Mouse (Mus musculus) embryonic fibroblast, embryonic 13.5 days (primary cell): ENCODE measurements at regions not wholly inside any gene's neighbourhood (a gene's known extent, or its start where the extent isn't known, plus 50 kb on each side); places are given as distances from the start of the nearest gene placed in this dataset.
"Not testable (repeated sequence)": the region's sequence is repeated elsewhere in the genome, so short reads cannot be mapped to it uniquely, and the experiment has no call there.

Experiments
- H3K27ac ChIP-seq: 2 replicates; pipeline ENCODE4 v1.5.1; 2012; ENCODE audit warnings: low read length, control low read depth, inconsistent platforms; ENCODE audit not compliant: insufficient read depth
- H3K4me1 ChIP-seq: 2 replicates; pipeline ENCODE4 v1.6.1; 2011; ENCODE audit warnings: low read length; ENCODE audit not compliant: control insufficient read depth, insufficient read depth
- H3K4me3 ChIP-seq: 2 replicates; pipeline ENCODE4 v1.5.1; 2011; ENCODE audit warnings: mild to moderate bottlenecking, control low read depth, low read length; ENCODE audit not compliant: insufficient read depth
- CTCF ChIP-seq: IDR thresholded peaks from 2 replicates; pipeline ENCODE4 v1.5.1; 2011; ENCODE audit warnings: mild to moderate bottlenecking, control low read depth, low read length, moderate library complexity, borderline replicate concordance; ENCODE audit not compliant: insufficient read depth
- POLR2A ChIP-seq: IDR thresholded peaks from 2 replicates; pipeline ENCODE4 v1.6.1; 2011; ENCODE audit warnings: low read depth, mild to moderate bottlenecking, control low read depth, low read length, moderate library complexity

GRCm38 (mm10) chr15:5892034-5892433 is 407.6 kb upstream of the Dab2 start:
- no peak overlapping the region for H3K4me3 ChIP-seq
- no peak for TF ChIP-seq POLR2A
- TF ChIP-seq CTCF: no peak
- H3K27ac ChIP-seq: no peak overlapping the region
- no peaks in the 10 kb centered on the region for H3K4me1 ChIP-seq

- not testable (repeated sequence) for H3K4me1 ChIP-seq, H3K4me3 ChIP-seq, H3K27ac ChIP-seq
Observed at GRCm38 (mm10) chr15:5895688-5896470, 403.7 kb upstream of the Dab2 start.

DNA sequence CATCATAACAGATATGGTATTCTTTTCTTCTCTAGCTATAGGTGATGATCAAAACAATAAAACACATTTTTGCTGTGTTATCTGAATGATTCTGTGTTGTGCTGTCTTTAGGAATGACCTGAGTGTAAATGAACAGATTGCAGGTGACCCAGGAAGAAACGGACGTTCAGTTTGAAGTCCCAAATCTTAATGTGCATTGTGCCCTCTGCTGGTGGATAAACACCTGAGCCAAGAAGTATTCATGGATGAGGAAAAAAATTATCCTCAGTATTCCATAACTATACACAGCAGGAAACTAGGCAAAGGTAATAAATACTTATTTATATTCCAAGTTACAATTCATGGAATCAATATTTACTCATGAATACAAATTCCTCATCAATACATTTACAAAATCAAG is 384.3 kb upstream of the Dab2 start:
- TF ChIP-seq CTCF (no peak), POLR2A (no peak)
- Histone ChIP-seq H3K27ac (no peak overlapping the region), H3K4me1 (no peaks in the 10 kb centered on the region), H3K4me3 (no peak overlapping the region)

GRCm38 (mm10) chr15:5920058-5920457 is 379.5 kb upstream of the Dab2 start:
- Histone ChIP-seq H3K4me1 (no peaks in the 10 kb centered on the region), H3K4me3 (no peak overlapping the region), H3K27ac (no peak overlapping the region)
- TF ChIP-seq POLR2A: no peak

DNA sequence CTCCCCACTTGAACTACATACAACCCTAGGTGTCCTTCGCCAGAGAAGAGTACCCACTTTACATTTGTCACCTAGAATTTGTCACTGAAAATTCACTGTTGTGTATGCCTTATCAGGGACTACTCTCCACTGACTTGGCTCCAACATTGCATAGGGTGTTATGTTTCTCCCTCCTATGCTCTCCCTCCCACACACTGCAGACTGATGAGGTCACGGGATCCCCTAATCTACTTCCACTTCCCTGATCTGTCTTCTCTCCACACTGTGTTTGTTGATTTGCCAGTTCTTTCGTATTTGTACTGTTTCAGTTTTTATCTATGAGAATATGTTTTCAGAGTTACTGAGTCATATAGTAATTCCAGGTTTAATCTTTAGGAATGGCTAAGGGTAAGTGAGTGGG is 371.8 kb upstream of the Dab2 start:
- no peak overlapping the region for H3K4me3 ChIP-seq
- TF ChIP-seq POLR2A: no peak
- no peak for TF ChIP-seq CTCF
- peak overlapping the region; percentile 49; the same call in 1 of the 2 replicates for H3K27ac ChIP-seq
- no peaks in the 10 kb centered on the region for H3K4me1 ChIP-seq

GRCm38 (mm10) chr15:5933586-5933985 is 366.0 kb upstream of the Dab2 start:
- TF ChIP-seq CTCF (no peak), POLR2A (no peak)
- Histone ChIP-seq H3K4me3 (no peak overlapping the region), H3K4me1 (no peaks in the 10 kb centered on the region), H3K27ac (no peak overlapping the region)

DNA sequence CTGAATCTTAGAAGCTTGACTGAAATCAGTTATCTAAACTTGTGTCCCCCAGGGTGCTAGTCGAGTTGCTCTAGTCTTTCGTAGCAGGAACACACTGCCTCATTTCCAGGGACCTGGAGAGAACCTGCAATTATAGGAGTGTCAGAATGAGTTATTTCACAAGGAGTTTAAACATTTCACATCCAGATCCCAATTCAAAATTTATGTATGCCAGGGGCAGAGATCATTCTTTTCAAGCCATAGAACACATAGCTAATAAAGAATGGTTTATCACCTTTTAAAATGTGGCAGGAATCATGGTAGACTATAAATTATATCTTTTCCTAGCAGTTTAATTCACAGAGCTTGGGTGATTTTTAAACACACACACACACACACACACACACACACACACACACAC is 358.6 kb upstream of the Dab2 start:
- H3K4me3 ChIP-seq: no peak overlapping the region
- H3K4me1 ChIP-seq: no peaks in the 10 kb centered on the region
- no peak for TF ChIP-seq CTCF
- no peak for TF ChIP-seq POLR2A
- H3K27ac ChIP-seq: no peak overlapping the region

DNA sequence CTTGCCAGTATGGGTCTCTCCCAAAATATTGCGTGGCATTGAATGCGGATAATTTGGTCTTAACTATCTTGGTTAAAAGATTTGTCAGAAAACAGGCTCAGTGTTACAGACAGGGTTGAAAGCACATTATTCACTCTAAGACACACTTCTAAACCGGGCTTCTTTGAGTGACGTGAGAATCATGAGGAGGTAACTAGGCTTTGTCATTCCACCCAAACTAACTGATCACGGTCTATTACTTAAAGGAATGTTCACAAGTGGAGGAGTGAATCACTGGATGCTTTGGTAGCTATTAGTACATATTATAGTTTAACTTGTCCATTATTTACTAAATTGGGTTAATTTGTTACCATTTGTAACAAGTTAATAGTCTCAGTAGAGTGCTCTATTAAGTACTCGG is 352.9 kb upstream of the Dab2 start:
- Histone ChIP-seq H3K4me3 (no peak overlapping the region), H3K27ac (no peak overlapping the region), H3K4me1 (no peaks in the 10 kb centered on the region)
- TF ChIP-seq POLR2A (no peak), CTCF (no peak)

DNA sequence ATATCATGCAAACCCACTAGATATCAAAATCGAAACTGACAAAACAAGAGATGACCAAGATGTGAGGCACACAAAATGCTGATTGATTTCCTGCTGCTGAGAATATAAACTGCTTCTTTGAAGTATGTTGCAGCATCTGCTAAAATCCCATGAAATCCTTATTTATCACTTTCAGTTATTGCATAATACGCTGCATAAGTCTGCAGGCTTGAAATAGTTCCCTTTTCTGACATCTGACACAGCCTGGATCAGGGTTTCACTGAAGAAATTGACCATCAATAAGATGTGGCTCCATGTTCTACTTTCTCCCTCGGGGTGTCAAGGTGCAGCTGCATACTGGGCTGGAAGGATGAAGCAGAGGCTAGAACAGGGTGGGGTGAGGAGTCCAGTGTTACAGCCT is 348.7 kb upstream of the Dab2 start:
- TF ChIP-seq CTCF (no peak), POLR2A (no peak)
- Histone ChIP-seq H3K4me3 (no peak overlapping the region), H3K27ac (no peak overlapping the region), H3K4me1 (no peaks in the 10 kb centered on the region)

DNA sequence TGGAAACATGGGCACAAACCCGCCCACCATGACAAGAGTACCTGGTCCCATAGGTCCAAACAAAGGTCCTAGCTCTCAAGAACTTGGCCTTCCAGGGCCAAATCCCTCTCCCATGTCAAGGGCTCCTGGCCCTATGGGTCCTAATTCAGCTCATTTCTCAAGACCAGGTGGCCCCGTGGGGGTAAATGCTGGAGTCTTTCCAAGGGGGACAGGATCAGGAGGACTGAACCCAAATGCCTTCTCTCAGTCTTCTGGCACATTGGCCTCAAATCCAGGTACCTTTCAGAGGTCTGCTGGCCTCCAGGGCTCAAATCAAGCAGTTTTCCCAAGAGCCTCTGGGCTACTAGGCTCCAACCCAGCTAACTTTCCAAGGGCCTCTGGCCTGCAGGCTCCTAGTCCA is 347.9 kb upstream of the Dab2 start:
- H3K4me1 ChIP-seq, H3K4me3 ChIP-seq, H3K27ac ChIP-seq: not testable (repeated sequence)

GRCm38 (mm10) chr15:5953106-5953505 is 346.5 kb upstream of the Dab2 start:
- Histone ChIP-seq H3K4me1 (no peaks in the 10 kb centered on the region), H3K27ac (no peak overlapping the region), H3K4me3 (no peak overlapping the region)
- no peak for TF ChIP-seq CTCF
- no peak for TF ChIP-seq POLR2A
